Mouse (Mus musculus) CH12.LX (cell line): ENCODE results near the gene Ablim1.

Experiments used
- CHD2 ChIP-seq: IDR thresholded peaks from 2 replicates; pipeline ENCODE4 v1.6.1; 2011; ENCODE audit warnings: low read length, improper control_type of control experiment
- CTCF ChIP-seq, 2 experiments: IDR thresholded peaks in 1 of 2; conservative IDR thresholded peaks in 1 of 2; 2 replicates each; pipeline ENCODE4 v1.5.1; 2011 to 2012; ENCODE audit warnings: low read depth in 2 of 2, low read length in 2 of 2, improper control_type of control experiment in 1 of 2, inconsistent platforms in 1 of 2, mild to moderate bottlenecking in 1 of 2, moderate library complexity in 1 of 2
- JUND ChIP-seq: conservative IDR thresholded peaks from 2 replicates; pipeline ENCODE4 v1.6.1; 2011; ENCODE audit warnings: low read depth, low read length, improper control_type of control experiment
- MAX ChIP-seq: IDR thresholded peaks from 2 replicates; pipeline ENCODE4 v1.6.1; 2011; ENCODE audit warnings: low read length, improper control_type of control experiment
- MAZ ChIP-seq: IDR thresholded peaks from 2 replicates; pipeline ENCODE4 v1.6.1; 2012; ENCODE audit warnings: low read depth, mild to moderate bottlenecking, inconsistent platforms, low read length, improper control_type of control experiment, moderate library complexity
- MYC ChIP-seq: IDR thresholded peaks from 2 replicates; pipeline ENCODE4 v1.6.1; 2011; ENCODE audit warnings: low read depth, mild to moderate bottlenecking, improper control_type of control experiment, low read length
- POLR2A ChIP-seq: IDR thresholded peaks from 2 replicates; pipeline ENCODE4 v1.6.1; 2011; ENCODE audit warnings: low read depth, mild to moderate bottlenecking, improper control_type of control experiment, low read length
- TCF12 ChIP-seq: IDR thresholded peaks from 2 replicates; pipeline ENCODE4 v1.6.1; 2014; ENCODE audit warnings: low read depth, mild to moderate bottlenecking, inconsistent platforms, low read length, improper control_type of control experiment

DNA sequence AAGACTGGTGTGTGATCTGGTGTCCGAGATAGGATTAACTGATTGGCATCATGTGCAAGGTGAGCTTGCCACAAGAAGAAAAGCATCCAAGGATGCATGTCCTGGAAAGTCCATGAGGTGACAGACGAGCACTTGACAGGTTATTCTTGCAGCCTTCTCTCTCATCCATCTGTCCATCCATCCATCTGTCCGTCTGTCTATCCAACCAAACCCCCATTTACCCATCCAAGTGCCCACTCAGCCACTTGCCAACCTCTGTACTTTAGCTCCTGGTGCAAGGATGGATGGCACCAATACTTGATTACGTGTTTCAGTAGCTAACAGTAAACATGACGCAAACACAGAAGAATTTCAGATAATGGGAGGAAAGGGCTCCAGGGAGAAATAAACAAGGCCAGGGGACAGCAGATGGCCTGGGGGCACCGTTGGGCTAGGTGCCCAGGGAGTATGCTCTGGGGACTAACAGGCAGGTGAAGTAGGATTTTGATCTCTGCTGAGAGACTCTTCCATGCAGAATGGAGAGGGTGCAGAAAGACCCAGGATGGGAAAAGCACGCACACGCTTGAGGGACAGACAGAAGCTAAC is 202.4 kb downstream of the Ablim1 start:
- TF ChIP-seq CTCF (conservative IDR thresholded peaks at IDR 0.05 in 1 of 2, IDR thresholded peaks at IDR 0.05 in 1 of 2; ENCODE audit: low read depth in 2 of 2, low read length in 2 of 2), result no peak
- TF ChIP-seq CHD2, result no peak
- no peak for TF ChIP-seq MAZ
- TF ChIP-seq TCF12, result no peak
- no peak for TF ChIP-seq POLR2A
- no peak for TF ChIP-seq MAX
- TF ChIP-seq JUND, result no peak
- no peak for TF ChIP-seq MYC
